Mouse (Mus musculus): ENCODE results near the gene Pde4c. TPM values are rescaled to one million over a fixed set of nuclear protein-coding genes. Genes with fewer than 3 reads are reported as not detected.
A peak's percentile ranks its signal among the peaks of the same experiment; 100 is the strongest.

Pde4c gene
- polyA plus RNA-seq, 1 experiment from 2014 or later: not detected

DNA sequence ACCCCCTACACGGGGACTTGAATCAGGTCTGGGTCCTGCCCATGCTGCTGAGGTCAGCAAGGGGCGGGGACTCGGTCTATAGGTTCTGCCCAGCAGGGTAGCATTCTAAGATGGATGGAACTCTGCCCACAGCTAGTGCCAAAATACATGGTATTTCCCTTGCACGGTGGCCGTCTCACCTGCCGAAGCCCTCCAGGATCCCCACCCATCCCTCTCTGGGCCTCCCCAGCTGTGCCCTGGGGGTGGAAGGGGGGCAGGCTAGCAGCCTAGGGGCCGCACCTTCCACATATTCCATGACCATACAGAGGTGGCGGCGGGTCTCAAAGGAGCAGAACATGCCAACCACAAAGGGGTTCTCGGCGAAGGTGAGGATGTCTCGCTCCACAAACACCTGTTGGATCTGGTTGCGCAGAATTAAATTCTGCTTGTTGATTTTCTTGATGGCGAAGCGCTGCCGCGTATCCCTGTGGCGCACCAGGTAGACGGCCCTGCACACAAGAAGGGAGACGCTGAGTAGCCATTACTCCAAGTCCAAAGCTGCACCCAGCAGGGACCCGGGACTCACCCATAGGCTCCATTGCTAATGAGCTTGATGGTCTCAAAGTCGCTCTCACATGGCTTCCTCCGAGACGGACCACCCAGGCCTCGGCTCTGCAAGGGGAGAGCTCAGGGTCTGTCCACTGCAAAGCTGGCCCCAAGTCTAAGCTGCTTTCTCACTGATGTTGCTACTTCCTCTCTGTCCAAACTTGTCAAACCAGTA is 63.0 kb downstream of the Pde4c start:
- Histone ChIP-seq H3K4me3 (no peak overlapping the region), H3K27ac (replicated peaks) (no peak overlapping the region), H3K9ac (no peak overlapping the region), H3K36me3 (peaks cover 73% of the 10 kb centered on the region), H3K9me3 (no peaks in the 10 kb centered on the region), H3K4me1 (peaks cover 37% of the 10 kb centered on the region), H3K27me3 (replicated peaks) (no peaks in the 10 kb centered on the region), H3K4me2 (no peak overlapping the region)
- 86% methylated on average over 25 of the region's 25 CpGs for WGBS
- ATAC-seq (ENCODE audit: extremely low read depth, insufficient number of reproducible peaks, low FRiP score, low TSS enrichment): no peak

DNA sequence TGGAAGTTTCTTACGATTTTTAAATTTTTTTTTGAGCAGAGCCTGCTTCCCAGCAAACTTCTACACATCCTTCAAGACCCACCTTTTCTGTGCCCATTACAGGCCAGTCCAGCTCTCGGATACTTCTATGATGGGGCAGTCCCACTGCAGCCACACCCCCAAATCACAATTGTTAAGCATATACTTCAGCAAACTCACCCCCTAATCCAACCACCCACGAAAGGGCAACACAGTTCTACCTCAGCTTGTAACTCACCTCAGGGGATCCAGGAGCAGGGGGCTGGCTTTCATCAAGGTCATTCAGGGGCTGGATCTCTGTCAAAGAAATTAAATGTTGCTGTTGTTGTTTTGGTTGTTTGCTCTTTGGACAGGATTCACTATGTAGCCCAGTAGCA is 63.5 kb downstream of the Pde4c start:
- Histone ChIP-seq H3K4me1 (peaks cover 43% of the 10 kb centered on the region), H3K4me2 (peak overlapping the region; percentile 53), H3K4me3 (no peak overlapping the region), H3K9ac (no peak overlapping the region; the same call in 1 of the 2 replicates), H3K27me3 (replicated peaks) (no peaks in the 10 kb centered on the region), H3K27ac (replicated peaks) (no peak overlapping the region), H3K9me3 (no peaks in the 10 kb centered on the region), H3K36me3 (peaks cover 67% of the 10 kb centered on the region)
- WGBS: 89% methylated on average over 3 of the region's 3 CpGs
- ATAC-seq (ENCODE audit: extremely low read depth, insufficient number of reproducible peaks, low FRiP score, low TSS enrichment): no peak

DNA sequence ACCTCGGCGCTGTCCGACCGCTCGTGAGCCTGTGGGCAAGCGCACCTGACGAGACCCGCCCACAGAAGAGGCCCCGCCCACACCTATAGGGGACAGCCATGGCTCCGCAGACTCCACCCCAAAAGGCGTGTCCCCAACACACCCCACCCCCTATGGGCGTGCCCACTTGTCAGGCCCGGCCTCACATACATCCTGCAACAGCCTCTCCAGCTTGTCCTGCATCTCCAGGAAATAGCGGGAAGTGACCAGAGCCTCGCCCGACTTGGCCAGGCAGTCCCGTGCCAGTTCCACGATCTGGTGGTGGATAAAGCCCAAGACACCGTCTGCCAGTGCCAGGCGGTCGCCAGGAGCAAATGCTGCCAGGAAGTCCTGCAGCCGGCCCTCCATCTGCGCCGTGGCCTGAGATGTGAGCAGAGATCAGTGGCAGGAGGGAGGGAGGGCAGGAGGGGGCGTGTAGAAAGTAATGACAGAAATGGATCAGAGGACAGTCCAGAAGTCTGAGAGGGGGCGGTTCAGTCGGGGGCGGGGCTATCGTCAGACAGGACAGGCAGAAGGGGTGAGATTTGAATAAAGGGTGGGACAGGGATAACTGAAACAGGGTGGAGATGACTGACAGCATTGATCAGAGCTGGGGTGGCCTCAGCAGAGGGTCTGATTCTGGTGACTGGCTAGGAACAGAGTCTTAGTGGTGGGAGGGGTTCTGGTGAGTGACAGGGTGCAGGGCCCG is 64.6 kb downstream of the Pde4c start:
- 0 out of 2 replicates have a peak overlapping the region, but pooled peaks have one; percentile 5 for H3K27ac ChIP-seq (replicated peaks)
- H3K9ac ChIP-seq: peak overlapping the region; percentile 61
- H3K36me3 ChIP-seq: peaks cover 57% of the 10 kb centered on the region
- peak overlapping the region; percentile 26 for H3K4me3 ChIP-seq
- ATAC-seq (ENCODE audit: extremely low read depth, insufficient number of reproducible peaks, low FRiP score, low TSS enrichment): peak; percentile 45
- H3K9me3 ChIP-seq: no peaks in the 10 kb centered on the region
- H3K4me1 ChIP-seq: peaks cover 50% of the 10 kb centered on the region
- H3K4me2 ChIP-seq: peak overlapping the region; percentile 53
- 20% methylated on average over 30 of the region's 30 CpGs for WGBS
- peaks cover 4% of the 10 kb centered on the region for H3K27me3 ChIP-seq (replicated peaks)

DNA sequence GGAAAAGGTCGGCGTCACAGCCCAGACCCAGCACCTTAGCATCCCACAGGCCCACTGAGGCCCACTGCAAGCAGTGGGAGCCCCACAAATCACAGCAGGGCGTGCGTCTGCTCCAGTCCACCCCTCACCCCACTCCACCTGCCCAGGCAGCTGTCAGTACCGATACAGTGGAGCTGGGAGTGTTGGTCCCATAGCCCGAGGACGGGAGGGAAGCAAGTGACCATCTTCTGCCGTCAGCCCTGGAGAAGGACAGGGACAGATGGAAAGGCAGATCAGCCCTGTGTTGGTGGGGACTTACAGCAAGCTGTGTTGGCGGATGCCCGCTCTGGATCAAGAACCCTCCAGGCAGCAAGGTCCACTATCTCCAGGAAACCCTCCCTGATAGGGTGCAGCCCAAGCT is 65.5 kb downstream of the Pde4c start:
- no peak overlapping the region for H3K4me3 ChIP-seq
- H3K9ac ChIP-seq: 0 out of 2 replicates have a peak overlapping the region, but pooled peaks have one; percentile 61
- WGBS: 75% methylated on average over 10 of the region's 10 CpGs
- H3K9me3 ChIP-seq: no peaks in the 10 kb centered on the region
- H3K27ac ChIP-seq (replicated peaks): no peak overlapping the region
- peaks cover 54% of the 10 kb centered on the region for H3K4me1 ChIP-seq
- peak overlapping the region; percentile 53 for H3K4me2 ChIP-seq
- H3K36me3 ChIP-seq: peaks cover 47% of the 10 kb centered on the region
- no peak for ATAC-seq (ENCODE audit: extremely low read depth, insufficient number of reproducible peaks, low FRiP score, low TSS enrichment)
- H3K27me3 ChIP-seq (replicated peaks): peaks cover 13% of the 10 kb centered on the region

DNA sequence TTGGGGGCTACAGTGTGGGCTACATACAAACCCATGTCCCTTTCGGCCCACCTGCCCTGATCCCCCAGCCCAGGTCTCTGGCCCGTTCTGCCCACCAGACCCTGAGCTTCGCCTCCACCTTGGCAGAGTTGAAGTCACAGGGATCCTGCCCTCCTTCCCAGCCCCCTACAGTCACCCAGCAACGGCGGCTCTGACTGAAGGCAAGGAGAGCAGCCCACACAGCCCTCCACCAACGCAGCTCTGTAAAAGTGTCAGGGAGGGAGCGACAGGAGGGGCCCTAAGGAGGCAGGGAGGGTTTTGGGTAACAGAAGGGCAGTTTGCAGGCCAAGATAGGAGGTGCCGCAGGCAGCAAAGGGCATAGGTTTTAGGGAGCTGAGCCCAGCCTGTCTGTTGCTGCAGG is 67.3 kb downstream of the Pde4c start:
- peaks cover 30% of the 10 kb centered on the region for H3K27me3 ChIP-seq (replicated peaks)

DNA sequence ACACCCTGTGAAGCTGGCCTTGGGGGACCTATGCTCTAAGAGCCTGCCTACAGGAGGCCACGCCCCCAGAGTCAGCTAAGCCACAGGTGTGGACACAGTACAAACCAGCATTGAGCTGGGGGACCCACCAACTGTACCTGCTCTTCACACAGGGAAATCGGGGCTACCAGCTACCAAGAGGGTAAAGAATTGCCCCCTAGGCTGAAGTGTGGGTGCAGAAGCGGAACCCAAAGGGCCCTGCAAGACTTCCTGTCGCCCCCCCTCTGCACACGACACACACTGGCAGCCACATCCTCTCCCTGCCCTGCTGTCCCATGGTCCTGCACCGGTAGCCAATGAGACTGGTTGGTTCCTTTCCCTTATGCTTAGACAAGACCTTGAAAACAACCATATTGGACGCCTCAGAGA is 67.8 kb downstream of the Pde4c start:
- Histone ChIP-seq H3K27me3 (replicated peaks) (peaks cover 34% of the 10 kb centered on the region), H3K9ac (peak overlapping the region; percentile 96), H3K4me1 (peaks cover 54% of the 10 kb centered on the region), H3K4me2 (peak overlapping the region; percentile 83), H3K27ac (replicated peaks) (no peak overlapping the region), H3K36me3 (peaks cover 26% of the 10 kb centered on the region), H3K9me3 (no peaks in the 10 kb centered on the region), H3K4me3 (peak overlapping the region; percentile 80)
- no peak for ATAC-seq (ENCODE audit: extremely low read depth, insufficient number of reproducible peaks, low FRiP score, low TSS enrichment)
- 67% methylated on average over 7 of the region's 7 CpGs for WGBS

More for the DNA sequence above, 67.3 kb downstream of the Pde4c start:
- no peaks in the 10 kb centered on the region for H3K9me3 ChIP-seq
- peak overlapping the region; percentile 80 for H3K4me3 ChIP-seq
- H3K27ac ChIP-seq (replicated peaks): no peak overlapping the region
- no peak for ATAC-seq (ENCODE audit: extremely low read depth, insufficient number of reproducible peaks, low FRiP score, low TSS enrichment)
- H3K9ac ChIP-seq: peak overlapping the region; percentile 96
- H3K4me1 ChIP-seq: peaks cover 54% of the 10 kb centered on the region
- H3K36me3 ChIP-seq: peaks cover 31% of the 10 kb centered on the region
- peak overlapping the region; percentile 83 for H3K4me2 ChIP-seq
- WGBS: 59% methylated on average over 8 of the region's 8 CpGs

DNA sequence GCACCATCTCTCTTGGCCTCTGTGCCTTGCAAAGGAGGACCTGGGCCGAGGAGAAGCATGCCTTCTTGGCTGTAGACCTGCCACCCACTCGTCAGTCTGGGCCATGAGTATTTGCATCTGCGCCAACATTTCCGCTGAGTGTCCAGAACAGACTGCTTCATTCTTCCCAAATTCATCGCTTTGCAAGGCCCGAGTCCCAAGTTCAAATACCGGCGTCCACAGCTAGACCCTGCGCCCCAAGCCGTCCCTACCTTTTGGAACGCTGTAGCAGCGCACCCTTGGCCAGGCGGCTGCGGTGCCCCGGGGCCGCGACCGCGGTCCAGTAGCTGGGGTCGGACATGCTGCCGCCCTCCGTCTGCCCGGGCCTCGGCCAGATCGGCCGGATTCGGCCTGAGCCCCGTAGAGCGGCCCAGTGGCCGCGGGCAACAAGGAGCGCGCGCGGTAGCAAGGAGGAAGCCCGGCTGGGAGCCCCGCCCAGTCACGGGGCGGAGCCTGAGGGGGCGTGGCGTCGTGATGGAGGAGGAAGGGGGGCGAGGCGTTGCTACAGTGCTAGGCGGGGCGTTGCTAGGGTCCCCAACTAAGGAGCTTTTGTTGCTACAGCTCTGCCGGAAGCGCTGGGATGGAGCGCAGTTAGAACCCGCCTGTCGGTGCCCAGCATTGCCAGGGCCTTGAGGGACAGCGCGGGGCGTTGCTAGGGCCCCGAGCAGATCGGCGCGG is 68.6 kb downstream of the Pde4c start:
- Histone ChIP-seq H3K36me3 (peaks cover 18% of the 10 kb centered on the region), H3K4me2 (peak overlapping the region; percentile 83), H3K27ac (replicated peaks) (0 out of 2 replicates have a peak overlapping the region, but pooled peaks have one; percentile 32), H3K9me3 (no peaks in the 10 kb centered on the region), H3K27me3 (replicated peaks) (peaks cover 39% of the 10 kb centered on the region), H3K4me3 (peak overlapping the region; percentile 80), H3K4me1 (peaks cover 60% of the 10 kb centered on the region), H3K9ac (peak overlapping the region; percentile 96)
- WGBS: 5% methylated on average over 58 of the region's 58 CpGs
- peak; percentile 78 for ATAC-seq (ENCODE audit: extremely low read depth, insufficient number of reproducible peaks, low FRiP score, low TSS enrichment)

DNA sequence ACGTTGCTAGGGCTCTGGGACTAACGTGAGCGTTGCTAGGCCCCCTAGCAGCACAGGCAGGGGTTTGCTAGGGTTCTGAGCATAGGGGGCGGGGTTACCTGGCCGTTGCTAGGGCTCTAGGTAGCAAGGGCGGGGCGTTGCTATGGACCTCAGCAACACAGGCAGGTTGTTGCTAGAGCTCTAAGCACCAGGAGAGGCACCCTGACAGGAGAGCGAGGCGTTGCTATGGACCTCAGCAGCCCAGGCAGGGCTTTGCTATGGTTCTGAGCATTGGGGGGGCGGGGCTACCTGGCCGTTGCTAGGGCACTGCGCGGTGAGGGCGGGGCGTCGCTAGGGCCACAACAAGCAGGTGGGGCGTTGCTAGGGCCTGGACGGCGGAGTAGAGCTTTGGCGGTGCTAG is 69.2 kb downstream of the Pde4c start:
- ATAC-seq (ENCODE audit: extremely low read depth, insufficient number of reproducible peaks, low FRiP score, low TSS enrichment): peak; percentile 18
- H3K9ac ChIP-seq: peak overlapping the region; percentile 71
- peaks cover 59% of the 10 kb centered on the region for H3K4me1 ChIP-seq
- H3K4me2 ChIP-seq: peak overlapping the region; percentile 83
- no peaks in the 10 kb centered on the region for H3K9me3 ChIP-seq
- H3K4me3 ChIP-seq: peak overlapping the region; percentile 80
- H3K27me3 ChIP-seq (replicated peaks): peaks cover 42% of the 10 kb centered on the region
- H3K36me3 ChIP-seq: peaks cover 13% of the 10 kb centered on the region
- 1% methylated on average over 20 of the region's 20 CpGs for WGBS
- H3K27ac ChIP-seq (replicated peaks): 0 out of 2 replicates have a peak overlapping the region, but pooled peaks have one; percentile 26

DNA sequence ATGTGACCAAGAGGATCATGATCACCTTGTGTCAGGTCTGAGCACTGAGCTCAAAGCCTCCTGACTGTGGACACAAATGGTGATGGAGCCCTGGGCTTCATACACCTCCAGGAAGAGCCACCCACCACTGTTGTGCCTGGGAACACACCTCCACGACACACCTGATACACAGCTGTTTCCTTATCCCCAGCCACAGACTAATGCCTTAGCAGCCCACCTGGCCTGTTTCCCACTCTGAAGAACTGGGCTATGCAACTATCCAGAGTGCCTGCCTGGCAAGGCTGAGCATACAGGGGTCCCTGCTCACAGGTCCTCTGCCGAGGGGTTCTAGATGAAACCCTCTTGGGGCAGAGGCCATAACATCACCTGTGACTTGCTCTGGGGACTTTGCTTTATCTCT is 70.7 kb downstream of the Pde4c start:
- H3K27me3 ChIP-seq (replicated peaks): peaks cover 57% of the 10 kb centered on the region

DNA sequence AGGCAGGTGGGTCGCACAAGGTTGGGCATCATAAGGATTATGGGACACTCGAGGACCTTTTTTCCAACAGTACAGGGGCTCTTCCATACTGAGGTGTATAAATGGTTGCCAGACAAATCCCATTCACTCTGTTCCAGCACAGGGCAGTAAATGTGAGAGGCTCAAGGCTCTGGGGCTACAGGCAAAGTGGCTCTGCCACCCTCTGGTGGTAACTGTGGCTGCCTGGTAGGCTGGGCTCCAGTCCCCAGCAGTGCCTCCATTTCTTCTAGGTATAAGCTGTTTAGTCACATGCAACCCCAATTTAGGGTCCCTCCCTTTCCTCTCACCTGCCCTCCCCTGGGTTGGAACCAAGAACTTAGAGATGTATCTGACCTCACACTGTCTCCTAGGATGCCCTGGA is 71.8 kb downstream of the Pde4c start:
- no peak for ATAC-seq (ENCODE audit: extremely low read depth, insufficient number of reproducible peaks, low FRiP score, low TSS enrichment)
- peaks cover 68% of the 10 kb centered on the region for H3K27me3 ChIP-seq (replicated peaks)
- H3K4me1 ChIP-seq: peaks cover 42% of the 10 kb centered on the region
- H3K27ac ChIP-seq (replicated peaks): no peak overlapping the region
- H3K36me3 ChIP-seq: no peaks in the 10 kb centered on the region
- no peak overlapping the region for H3K4me2 ChIP-seq
- no peaks in the 10 kb centered on the region for H3K9me3 ChIP-seq
- H3K4me3 ChIP-seq: no peak overlapping the region
- no peak overlapping the region for H3K9ac ChIP-seq
- 77% methylated on average over 2 of the region's 2 CpGs for WGBS

More for the DNA sequence above, 70.7 kb downstream of the Pde4c start:
- no peak overlapping the region for H3K27ac ChIP-seq (replicated peaks)
- no peaks in the 10 kb centered on the region for H3K9me3 ChIP-seq
- H3K36me3 ChIP-seq: no peaks in the 10 kb centered on the region
- H3K4me3 ChIP-seq: no peak overlapping the region
- no peak overlapping the region for H3K9ac ChIP-seq
- no peak for ATAC-seq (ENCODE audit: extremely low read depth, insufficient number of reproducible peaks, low FRiP score, low TSS enrichment)
- WGBS: 79% methylated on average over 2 of the region's 2 CpGs
- peaks cover 51% of the 10 kb centered on the region for H3K4me1 ChIP-seq
- no peak overlapping the region for H3K4me2 ChIP-seq
